Mouse (Mus musculus): ENCODE measurements at regions not wholly inside any gene's neighbourhood (a gene's known extent, or its start where the extent isn't known, plus 50 kb on each side); places are given as distances from the start of the nearest gene placed in this dataset.

DNA sequence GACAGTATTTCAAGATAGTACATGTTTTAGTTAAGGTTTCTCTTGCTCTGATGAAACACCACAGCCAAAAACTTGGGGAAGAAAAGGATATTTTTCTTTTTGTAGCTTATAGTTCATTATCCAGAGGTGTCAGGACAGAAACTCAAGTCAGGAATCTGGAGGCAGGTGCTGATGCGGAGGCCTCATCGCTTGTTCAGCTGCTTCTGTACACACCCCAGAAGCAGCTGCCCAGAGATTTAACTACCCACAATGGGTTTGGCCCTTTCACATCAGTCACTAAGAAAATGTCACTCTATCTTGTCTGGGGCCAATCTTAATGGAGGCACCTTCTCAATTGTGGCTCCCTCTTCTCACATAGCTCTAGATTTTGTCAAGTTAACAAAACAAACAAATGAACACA is 996.4 kb upstream of the Slit2 start:
- ATAC-seq (replicated peaks; ENCODE audit: low FRiP score, low read depth), result no peak

GRCm38 (mm10) chr5:46980326-46980725 is 1002.6 kb upstream of the Slit2 start:
- WGBS, result 78% methylated on average over 2 of the region's 2 CpGs
- no peaks in the 10 kb centered on the region for H3K36me3 ChIP-seq (ENCODE audit: insufficient read depth, low read length)
- H3K27me3 ChIP-seq (ENCODE audit: insufficient read depth, low read length), result no peaks in the 10 kb centered on the region
- DNase-seq (ENCODE audit: low spot score) (no peak), ATAC-seq (replicated peaks; ENCODE audit: low FRiP score, low read depth) (no peak)
- no peak overlapping the region for H3K27ac ChIP-seq
- H3K4me3 ChIP-seq (replicated peaks; ENCODE audit: low read depth, low read length), result no peak overlapping the region
- H3K9ac ChIP-seq (ENCODE audit: low read depth, low read length), result no peak overlapping the region
- H3K4me2 ChIP-seq (ENCODE audit: low read length), result no peak overlapping the region
- peak; percentile 28; the same call in 1 of the 2 replicates for TF ChIP-seq CTCF (IDR thresholded peaks at IDR 0.05; ENCODE audit: low read depth)
- H3K9me3 ChIP-seq (replicated peaks; ENCODE audit: low read length), result no peaks in the 10 kb centered on the region
- H3K4me1 ChIP-seq (replicated peaks; ENCODE audit: insufficient read depth, low read length), result no peaks in the 10 kb centered on the region

More for the DNA sequence above, 996.4 kb upstream of the Slit2 start:
- DNase-seq (ENCODE audit: low spot score), result no peak
- 80% methylated on average over 2 of the region's 2 CpGs for WGBS
- no peak overlapping the region for H3K4me3 ChIP-seq (replicated peaks; ENCODE audit: low read depth, low read length)
- H3K27ac ChIP-seq, result no peak overlapping the region
- H3K4me2 ChIP-seq (ENCODE audit: low read length), result no peak overlapping the region
- no peaks in the 10 kb centered on the region for H3K36me3 ChIP-seq (ENCODE audit: insufficient read depth, low read length)
- no peaks in the 10 kb centered on the region for H3K9me3 ChIP-seq (replicated peaks; ENCODE audit: low read length)
- H3K27me3 ChIP-seq (ENCODE audit: insufficient read depth, low read length), result no peaks in the 10 kb centered on the region
- H3K9ac ChIP-seq (ENCODE audit: low read depth, low read length), result no peak overlapping the region
- no peaks in the 10 kb centered on the region for H3K4me1 ChIP-seq (replicated peaks; ENCODE audit: insufficient read depth, low read length)
- TF ChIP-seq CTCF (IDR thresholded peaks at IDR 0.05; ENCODE audit: low read depth), result no peak

GRCm38 (mm10) chr5:46968870-46969436 is 1014.0 kb upstream of the Slit2 start:
- WGBS, result 80% methylated on average over 5 of the region's 5 CpGs
- no peak overlapping the region for H3K4me3 ChIP-seq (replicated peaks; ENCODE audit: low read depth, low read length)
- no peaks in the 10 kb centered on the region for H3K4me1 ChIP-seq (replicated peaks; ENCODE audit: insufficient read depth, low read length)
- no peaks in the 10 kb centered on the region for H3K36me3 ChIP-seq (ENCODE audit: insufficient read depth, low read length)
- H3K9ac ChIP-seq (ENCODE audit: low read depth, low read length), result no peak overlapping the region
- DNase-seq (ENCODE audit: low spot score) (no peak), ATAC-seq (replicated peaks; ENCODE audit: low FRiP score, low read depth) (no peak)
- H3K27ac ChIP-seq, result no peak overlapping the region
- no peak for TF ChIP-seq CTCF (IDR thresholded peaks at IDR 0.05; ENCODE audit: low read depth)
- H3K4me2 ChIP-seq (ENCODE audit: low read length), result no peak overlapping the region
- no peaks in the 10 kb centered on the region for H3K9me3 ChIP-seq (replicated peaks; ENCODE audit: low read length)
- H3K27me3 ChIP-seq (ENCODE audit: insufficient read depth, low read length), result no peaks in the 10 kb centered on the region

DNA sequence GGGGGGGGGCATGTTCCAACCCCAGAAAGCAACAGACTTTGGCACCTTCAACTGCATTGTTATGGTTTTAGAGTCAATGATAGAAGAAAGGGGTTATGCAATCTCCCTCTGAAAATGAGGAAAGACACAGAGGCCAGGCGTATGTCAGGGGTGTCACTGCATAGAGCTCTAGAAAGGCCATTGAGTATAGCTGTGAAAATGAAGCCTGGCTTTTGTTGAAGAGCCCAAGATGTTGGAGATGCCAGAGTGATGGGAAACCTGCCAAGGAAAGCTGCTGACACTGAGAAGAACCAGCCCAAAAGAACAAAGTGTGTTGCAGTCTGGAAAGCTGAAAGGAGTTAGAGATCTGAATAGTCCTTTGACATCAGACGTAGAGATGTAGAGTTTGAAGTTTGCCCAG is 1022.2 kb upstream of the Slit2 start:
- no peak for TF ChIP-seq CTCF (IDR thresholded peaks at IDR 0.05; ENCODE audit: low read depth)
- DNase-seq (ENCODE audit: low spot score) (no peak), ATAC-seq (replicated peaks; ENCODE audit: low FRiP score, low read depth) (no peak)
- Histone ChIP-seq H3K4me1 (replicated peaks; ENCODE audit: insufficient read depth, low read length) (no peaks in the 10 kb centered on the region), H3K9ac (ENCODE audit: low read depth, low read length) (no peak overlapping the region), H3K36me3 (ENCODE audit: insufficient read depth, low read length) (no peaks in the 10 kb centered on the region), H3K4me3 (replicated peaks; ENCODE audit: low read depth, low read length) (no peak overlapping the region), H3K27me3 (ENCODE audit: insufficient read depth, low read length) (no peaks in the 10 kb centered on the region), H3K27ac (no peak overlapping the region), H3K9me3 (replicated peaks; ENCODE audit: low read length) (no peaks in the 10 kb centered on the region), H3K4me2 (ENCODE audit: low read length) (no peak overlapping the region)
- WGBS, result 84% methylated on average over 2 of the region's 2 CpGs

DNA sequence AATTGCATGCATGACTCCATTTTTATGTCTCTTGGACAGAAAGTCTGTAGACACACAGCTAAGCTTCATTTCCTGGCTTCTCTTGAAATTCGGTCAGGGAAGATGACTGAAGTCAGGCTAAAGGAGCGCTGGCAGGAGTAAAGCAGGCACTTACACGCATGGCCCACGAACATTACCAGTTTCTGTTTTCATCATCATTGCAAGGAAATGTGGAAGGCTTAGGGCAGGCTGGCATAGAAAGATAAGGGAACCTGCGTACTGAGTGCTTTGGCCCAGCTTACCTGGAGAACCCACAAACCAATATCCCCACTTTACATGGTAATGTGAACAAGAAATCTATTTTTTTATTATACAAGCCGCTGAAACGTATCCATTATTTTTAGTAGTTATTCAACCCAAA is 1056.6 kb upstream of the Slit2 start:
- no peaks in the 10 kb centered on the region for H3K4me1 ChIP-seq (replicated peaks; ENCODE audit: insufficient read depth, low read length)
- no peaks in the 10 kb centered on the region for H3K9me3 ChIP-seq (replicated peaks; ENCODE audit: low read length)
- H3K4me3 ChIP-seq (replicated peaks; ENCODE audit: low read depth, low read length), result no peak overlapping the region
- no peak overlapping the region for H3K27ac ChIP-seq
- H3K4me2 ChIP-seq (ENCODE audit: low read length), result no peak overlapping the region
- DNase-seq (ENCODE audit: low spot score) (no peak), ATAC-seq (replicated peaks; ENCODE audit: low FRiP score, low read depth) (no peak)
- H3K9ac ChIP-seq (ENCODE audit: low read depth, low read length), result no peak overlapping the region
- TF ChIP-seq CTCF (IDR thresholded peaks at IDR 0.05; ENCODE audit: low read depth), result no peak
- no peaks in the 10 kb centered on the region for H3K27me3 ChIP-seq (ENCODE audit: insufficient read depth, low read length)
- H3K36me3 ChIP-seq (ENCODE audit: insufficient read depth, low read length), result no peaks in the 10 kb centered on the region
- 83% methylated on average over 7 of the region's 7 CpGs for WGBS

GRCm38 (mm10) chr5:46901909-46902308 is 1044.5 kb upstream of the Lcorl start:
- Histone ChIP-seq H3K9me3 (replicated peaks; ENCODE audit: low read length) (no peaks in the 10 kb centered on the region), H3K4me1 (replicated peaks; ENCODE audit: insufficient read depth, low read length) (no peaks in the 10 kb centered on the region), H3K9ac (ENCODE audit: low read depth, low read length) (no peak overlapping the region), H3K4me3 (replicated peaks; ENCODE audit: low read depth, low read length) (no peak overlapping the region), H3K36me3 (ENCODE audit: insufficient read depth, low read length) (no peaks in the 10 kb centered on the region), H3K4me2 (ENCODE audit: low read length) (no peak overlapping the region), H3K27me3 (ENCODE audit: insufficient read depth, low read length) (no peaks in the 10 kb centered on the region), H3K27ac (no peak overlapping the region)
- DNase-seq (ENCODE audit: low spot score), result no peak
- no peak for TF ChIP-seq CTCF (IDR thresholded peaks at IDR 0.05; ENCODE audit: low read depth)
- no peak for ATAC-seq (replicated peaks; ENCODE audit: low FRiP score, low read depth)
- 81% methylated on average over 2 of the region's 2 CpGs for WGBS

DNA sequence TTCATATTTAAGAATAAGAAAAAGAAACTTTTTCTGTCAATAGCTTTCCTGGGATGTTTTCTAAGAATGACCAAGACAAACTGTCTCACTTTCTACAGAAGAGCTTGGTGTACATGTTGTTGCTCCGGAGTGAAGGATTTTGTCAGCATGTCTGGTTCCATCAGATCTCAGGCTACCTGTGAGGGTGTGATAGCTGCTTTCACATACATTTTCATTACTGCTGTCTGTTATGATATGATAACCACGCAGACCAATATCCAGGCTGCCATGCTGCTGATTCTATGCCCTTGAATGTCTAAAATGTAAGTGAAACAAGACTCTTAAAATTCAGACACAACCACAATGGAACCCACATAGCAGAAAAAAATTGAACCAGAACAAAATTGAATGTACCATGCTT is 1036.6 kb upstream of the Lcorl start:
- H3K4me1 ChIP-seq (replicated peaks; ENCODE audit: insufficient read depth, low read length), result no peaks in the 10 kb centered on the region
- no peaks in the 10 kb centered on the region for H3K9me3 ChIP-seq (replicated peaks; ENCODE audit: low read length)
- H3K27me3 ChIP-seq (ENCODE audit: insufficient read depth, low read length), result no peaks in the 10 kb centered on the region
- no peak for TF ChIP-seq CTCF (IDR thresholded peaks at IDR 0.05; ENCODE audit: low read depth)
- DNase-seq (ENCODE audit: low spot score), result no peak
- WGBS, result 82% methylated on average over 2 of the region's 2 CpGs
- no peak overlapping the region for H3K27ac ChIP-seq
- no peak overlapping the region for H3K9ac ChIP-seq (ENCODE audit: low read depth, low read length)
- H3K4me2 ChIP-seq (ENCODE audit: low read length), result no peak overlapping the region
- H3K36me3 ChIP-seq (ENCODE audit: insufficient read depth, low read length), result no peaks in the 10 kb centered on the region
- H3K4me3 ChIP-seq (replicated peaks; ENCODE audit: low read depth, low read length), result no peak overlapping the region
- no peak for ATAC-seq (replicated peaks; ENCODE audit: low FRiP score, low read depth)
